Mouse (Mus musculus) spleen, postnatal 10 days (tissue): ENCODE results near the gene Tcl1b3.
"Not testable (repeated sequence)": the region's sequence is repeated elsewhere in the genome, so short reads cannot be mapped to it uniquely, and the experiment has no call there.

Experiments
- DNase-seq, 2 experiments: peaks; one replicate each; pipeline ENCODE4 v3.0.0; 2021 to 2022; ENCODE audit warnings: low spot score in 2 of 2

Tcl1b3 gene

DNA sequence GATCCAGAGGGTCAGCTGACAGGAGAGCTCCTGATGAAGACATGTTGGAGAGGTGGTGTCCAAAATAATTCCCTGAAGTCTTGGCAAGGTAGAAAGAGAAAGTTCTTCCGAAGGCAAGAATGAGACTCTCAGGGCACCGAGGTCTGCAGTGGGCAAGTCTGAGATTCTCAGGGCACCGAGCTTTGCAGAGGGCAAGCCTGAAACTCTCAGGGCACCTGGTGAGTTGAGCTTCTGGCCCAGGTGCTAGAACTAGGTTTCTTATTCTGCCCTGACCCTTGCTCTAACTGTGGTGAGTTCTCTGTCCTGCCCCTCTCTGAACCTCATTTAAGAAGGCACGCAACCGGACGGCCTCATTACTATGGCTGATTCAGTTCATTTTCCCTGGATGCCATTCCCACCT is at the start of gene Tcl1b3:
Gene Tcl1b3 (plus strand): TSS at position 301 of the 400 bp plus-strand sequence.
- DNase-seq = not testable (repeated sequence)

DNA sequence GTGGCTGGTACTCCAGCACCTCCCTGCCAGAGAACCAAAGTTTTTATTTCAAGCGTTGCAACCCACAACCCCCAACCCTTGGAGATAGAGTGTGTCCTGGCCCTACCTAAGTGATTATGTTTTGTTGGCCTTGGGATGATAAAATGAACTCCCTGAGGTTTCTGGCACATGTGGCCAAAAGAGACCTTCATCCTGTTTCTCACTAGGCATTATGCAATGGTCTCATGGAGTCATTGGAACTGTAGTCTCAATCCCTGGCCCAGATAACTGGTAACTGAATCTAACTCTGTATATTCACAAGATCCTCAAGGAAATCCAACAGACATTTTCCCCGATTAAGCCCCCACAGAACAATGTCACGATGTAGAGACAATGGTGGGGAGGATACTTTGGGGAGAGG is 47.7 kb upstream of the Tcl1b3 start:
- no peak for DNase-seq

DNA sequence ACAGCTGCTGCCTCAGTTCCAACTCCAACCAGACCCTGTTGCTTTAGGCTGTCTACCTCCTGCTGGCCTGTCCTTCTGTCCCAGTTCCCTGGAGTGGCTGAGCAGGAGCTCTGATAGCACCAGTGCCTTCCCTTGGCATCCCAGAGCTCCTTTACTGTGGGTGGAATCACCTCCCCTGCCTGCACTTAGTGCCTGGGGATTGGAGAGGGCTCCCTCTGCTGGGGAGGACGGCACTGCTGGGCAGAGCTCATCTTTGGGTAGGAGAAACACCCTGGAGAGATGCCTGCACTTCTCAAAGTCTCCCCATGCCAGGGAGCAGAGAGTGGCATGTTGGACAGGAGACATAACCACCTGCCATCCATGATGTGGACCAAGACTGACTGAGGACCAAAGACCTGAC is 45.9 kb upstream of the Tcl1b3 start:
- DNase-seq = not testable (repeated sequence)

DNA sequence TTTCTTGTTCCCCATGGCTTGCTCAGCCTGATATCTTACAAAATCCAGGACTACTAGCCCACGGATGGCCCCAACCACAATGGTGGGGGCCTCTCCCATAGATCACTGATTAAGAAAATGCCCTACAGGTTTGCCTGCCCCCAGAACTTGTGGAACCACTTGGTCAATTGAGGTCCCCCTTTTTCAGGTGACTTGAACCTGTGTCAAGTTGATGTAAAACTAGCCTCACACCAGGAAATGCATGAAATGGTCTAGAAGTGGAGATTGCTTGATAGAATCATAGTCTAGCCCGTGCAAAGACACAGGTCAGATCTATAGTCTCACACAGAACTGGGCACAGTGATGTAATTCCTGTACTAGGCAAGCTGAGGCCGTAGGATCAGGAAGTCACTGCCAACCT is 45.1 kb upstream of the Tcl1b3 start, which contains the start of gene Tcl1b2:
Gene Tcl1b2 (plus strand): TSS at position 301 of the 400 bp plus-strand sequence.
- no peak for DNase-seq

DNA sequence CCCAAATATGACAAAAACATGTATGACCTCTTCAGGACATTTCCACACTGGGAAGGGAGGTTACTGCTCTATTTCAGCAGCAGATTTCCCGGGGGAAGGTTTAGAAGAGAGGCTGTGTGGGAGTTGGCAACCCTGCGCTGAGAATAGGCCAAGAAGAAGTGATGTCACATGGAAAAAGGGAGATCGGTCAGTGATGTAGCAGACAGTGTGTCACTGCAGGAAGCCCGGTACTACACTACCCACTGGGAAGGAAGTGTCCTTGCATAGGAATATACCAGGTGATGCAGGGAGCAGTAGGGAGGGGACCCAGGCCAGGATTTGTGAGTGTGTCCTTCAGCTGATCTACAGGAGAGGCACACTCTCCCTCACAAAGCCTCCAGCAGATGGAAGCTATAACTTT is 35.6 kb upstream of the Tcl1b3 start:
- DNase-seq = not testable (repeated sequence)

DNA sequence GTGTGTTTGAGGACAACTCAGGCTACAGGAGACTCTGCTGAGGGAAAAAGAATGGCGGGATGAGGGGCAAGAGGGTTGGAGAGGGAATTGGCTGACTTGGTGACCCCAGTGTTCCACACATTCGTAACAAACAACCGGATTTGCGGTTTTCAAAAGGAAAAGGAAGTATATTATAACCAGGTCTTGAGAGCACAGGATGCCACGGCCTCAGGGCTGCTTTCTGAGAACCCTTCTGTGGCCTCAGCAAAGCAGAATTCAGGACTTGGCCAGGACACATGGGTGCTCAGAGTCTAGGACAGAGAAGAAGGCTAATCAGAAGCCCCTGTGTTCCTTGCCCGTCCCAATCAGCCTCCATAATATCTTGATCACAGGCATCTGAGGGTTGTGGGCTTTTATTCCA is 32.0 kb upstream of the Tcl1b3 start:
- no peak for DNase-seq

DNA sequence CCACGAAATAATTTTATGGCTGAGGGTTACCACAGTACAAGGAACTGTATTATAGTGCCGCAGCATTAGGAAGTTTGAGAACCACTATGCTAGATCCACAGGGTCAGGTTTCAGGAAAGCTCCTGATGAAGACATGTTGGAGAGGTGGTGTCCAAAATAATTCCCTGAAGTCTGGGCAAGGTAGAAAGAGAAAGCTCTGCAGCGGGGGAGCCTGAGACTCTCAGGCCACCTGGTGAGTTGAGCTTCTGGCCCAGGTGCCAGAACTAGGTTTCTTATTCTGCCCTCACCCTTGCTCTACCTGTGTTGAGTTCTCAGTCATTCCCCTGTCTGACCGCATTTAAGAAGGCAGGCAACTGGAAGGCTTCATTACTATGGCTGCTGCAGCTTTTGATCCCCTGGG is 31.5 kb upstream of the Tcl1b3 start, which contains the start of gene Tcl1b1:
Gene Tcl1b1 (plus strand): TSS at position 301 of the 400 bp plus-strand sequence.
- DNase-seq = no peak

DNA sequence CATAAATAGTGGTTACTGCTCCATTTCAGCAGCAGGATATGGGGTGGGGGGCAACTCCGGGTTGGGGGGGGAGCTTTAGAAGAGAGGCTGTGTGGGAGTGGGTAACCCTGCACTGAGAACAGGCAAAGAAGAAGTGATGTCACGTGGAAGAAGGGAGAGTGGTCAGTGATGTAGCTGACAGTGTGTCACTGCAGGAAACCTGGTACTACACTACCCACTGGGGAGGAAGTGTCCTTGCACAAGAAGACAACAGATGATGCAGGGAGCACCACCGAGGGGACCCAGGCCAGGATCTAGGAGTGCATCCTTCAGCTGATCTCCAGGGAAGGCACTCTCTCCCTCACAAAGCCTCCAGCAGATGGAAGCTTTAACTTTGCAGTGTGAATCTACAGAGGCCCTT is 24.1 kb upstream of the Tcl1b3 start:
- DNase-seq = no peak

DNA sequence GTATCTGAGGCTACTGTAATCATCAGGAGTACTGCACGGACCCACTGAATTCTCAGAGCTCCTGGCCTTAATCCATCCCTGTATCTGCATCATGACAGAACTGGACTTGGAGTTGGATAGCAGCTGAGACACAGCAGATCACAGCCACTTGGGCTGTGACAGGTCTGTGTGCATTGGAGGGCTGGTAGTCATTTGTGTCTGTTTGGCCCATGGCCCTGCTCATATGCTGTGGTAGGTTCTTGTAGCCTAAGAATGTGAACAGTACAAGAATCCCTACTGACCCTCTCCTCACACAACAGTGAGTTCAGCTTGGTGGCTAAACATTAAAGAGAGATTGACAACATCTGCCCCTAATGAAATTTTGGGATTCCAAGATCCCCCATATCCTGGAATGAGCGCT is 17.5 kb upstream of the Tcl1b3 start:
- no peak for DNase-seq

- peak; percentile 59 to 78 for DNase-seq
These were observed 16.5 kb upstream of the Tcl1b3 start for GRCm38 (mm10) chr12:105174318-105174717.

GRCm38 (mm10) chr12:105176044-105176443 is 14.8 kb upstream of the Tcl1b3 start, which contains the start of gene Tcl1b5:
TSS of gene Tcl1b5 (plus strand) at chr12:105176344.
- DNase-seq = not testable (repeated sequence)

GRCm38 (mm10) chr12:105181040-105181644 is 9.7 kb upstream of the Tcl1b3 start:
- DNase-seq = not testable (repeated sequence)

DNA sequence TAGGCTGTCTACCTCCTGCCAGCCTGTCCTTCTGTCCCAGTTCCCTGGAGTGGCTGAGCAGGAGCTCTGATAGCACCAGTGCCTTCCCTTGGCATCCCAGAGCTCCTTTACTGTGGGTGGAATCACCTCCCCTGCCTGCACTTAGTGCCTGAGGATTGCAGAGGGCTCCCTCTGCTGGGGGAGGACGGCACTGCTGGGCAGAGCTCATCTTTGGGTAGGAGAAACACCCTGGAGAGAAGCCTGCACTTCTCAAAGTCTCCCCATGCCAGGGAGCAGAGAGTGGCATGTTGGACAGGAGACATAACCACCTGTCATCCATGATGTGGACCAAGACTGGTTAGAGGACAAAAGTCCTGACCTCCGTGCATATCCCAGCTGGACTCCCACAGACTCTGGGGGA is 1.9 kb upstream of the Tcl1b3 start:
- peak in 1 of 2 experiments; percentile 34 for DNase-seq

DNA sequence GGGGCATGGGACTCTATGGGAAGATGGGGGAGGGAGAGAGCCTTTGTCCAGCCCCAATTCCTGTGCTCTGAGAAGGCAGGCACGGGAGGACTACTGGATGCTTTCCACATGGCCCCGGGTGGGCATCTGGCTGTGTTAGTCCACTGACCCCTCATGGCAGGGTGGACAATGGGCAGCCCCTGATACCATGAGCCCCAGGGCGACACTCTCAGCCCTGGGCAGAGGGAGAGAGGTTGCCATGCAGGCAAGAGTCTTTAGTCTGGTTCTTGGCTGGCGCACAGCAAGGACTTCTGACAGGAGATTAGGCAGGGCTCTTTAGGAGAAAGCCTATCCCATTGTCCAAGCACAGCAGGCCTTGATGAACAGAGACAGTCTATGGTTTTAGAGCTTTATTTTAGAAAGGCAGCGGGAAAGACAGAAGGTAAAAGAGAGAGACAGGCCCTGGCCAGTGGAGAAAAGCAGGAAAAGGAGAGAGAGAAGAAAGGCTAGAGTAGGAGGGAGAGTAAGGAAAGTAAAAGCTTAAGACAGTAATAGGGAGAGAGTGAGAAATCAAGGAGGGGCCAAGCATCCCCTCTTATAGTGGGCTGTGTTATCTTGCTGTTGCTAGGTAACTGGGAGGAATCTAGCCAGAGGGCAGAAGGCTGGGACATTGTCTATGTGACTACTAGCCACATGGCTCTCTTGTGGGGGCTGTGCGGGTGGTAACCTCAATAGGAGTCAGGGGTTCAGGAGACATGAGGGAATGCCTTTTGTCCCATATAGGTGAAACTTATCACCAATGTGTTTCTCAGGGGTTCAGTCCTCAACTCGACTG is 9.0 kb downstream of the Tcl1b3 start:
- DNase-seq = not testable (repeated sequence)

GRCm38 (mm10) chr12:105201657-105202056 is 10.8 kb downstream of the Tcl1b3 start, which contains the start of gene Tcl1b4:
TSS of gene Tcl1b4 (plus strand) at chr12:105201957.
- not testable (repeated sequence) for DNase-seq

- DNase-seq = no peak
These were observed 16.2 kb downstream of the Tcl1b3 start for GRCm38 (mm10) chr12:105207071-105207470.

- no peak for DNase-seq
These were observed 17.6 kb downstream of the Tcl1b3 start for GRCm38 (mm10) chr12:105208441-105208840.

GRCm38 (mm10) chr12:105209231-105209630 is 18.4 kb downstream of the Tcl1b3 start:
- DNase-seq = no peak

DNA sequence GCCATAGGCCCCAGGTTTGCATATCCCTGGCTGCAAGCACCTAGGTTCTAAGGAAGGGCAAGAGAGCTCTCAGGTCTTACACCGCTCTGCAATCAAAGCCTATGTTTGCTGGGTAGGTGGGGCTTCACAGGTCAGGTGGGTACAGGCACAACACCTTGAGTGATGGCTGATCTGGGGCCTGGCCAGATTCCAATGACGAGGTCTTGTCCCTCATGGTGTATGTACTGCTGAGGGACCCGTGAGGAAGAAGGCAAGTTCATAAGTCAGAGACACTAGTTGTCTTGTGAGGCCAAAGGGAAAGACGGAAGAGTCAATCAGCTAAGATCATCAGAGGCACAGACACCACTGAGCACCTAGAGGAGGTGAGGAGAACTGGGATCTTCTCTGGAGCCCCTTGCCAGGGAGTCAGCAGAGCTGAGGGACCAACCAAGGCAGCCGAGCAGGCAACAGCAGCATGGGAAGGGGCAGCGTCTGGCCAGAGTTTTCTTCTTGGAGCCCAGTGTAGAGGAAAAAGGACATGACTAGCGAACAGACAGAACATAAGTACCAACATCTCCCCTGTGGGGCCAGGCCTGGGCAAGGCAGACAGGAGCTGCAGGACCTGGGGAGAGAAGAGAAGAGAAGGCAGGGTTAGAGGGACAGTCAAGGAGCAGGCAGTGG is 26.4 kb downstream of the Tcl1b3 start:
- no peak for DNase-seq

DNA sequence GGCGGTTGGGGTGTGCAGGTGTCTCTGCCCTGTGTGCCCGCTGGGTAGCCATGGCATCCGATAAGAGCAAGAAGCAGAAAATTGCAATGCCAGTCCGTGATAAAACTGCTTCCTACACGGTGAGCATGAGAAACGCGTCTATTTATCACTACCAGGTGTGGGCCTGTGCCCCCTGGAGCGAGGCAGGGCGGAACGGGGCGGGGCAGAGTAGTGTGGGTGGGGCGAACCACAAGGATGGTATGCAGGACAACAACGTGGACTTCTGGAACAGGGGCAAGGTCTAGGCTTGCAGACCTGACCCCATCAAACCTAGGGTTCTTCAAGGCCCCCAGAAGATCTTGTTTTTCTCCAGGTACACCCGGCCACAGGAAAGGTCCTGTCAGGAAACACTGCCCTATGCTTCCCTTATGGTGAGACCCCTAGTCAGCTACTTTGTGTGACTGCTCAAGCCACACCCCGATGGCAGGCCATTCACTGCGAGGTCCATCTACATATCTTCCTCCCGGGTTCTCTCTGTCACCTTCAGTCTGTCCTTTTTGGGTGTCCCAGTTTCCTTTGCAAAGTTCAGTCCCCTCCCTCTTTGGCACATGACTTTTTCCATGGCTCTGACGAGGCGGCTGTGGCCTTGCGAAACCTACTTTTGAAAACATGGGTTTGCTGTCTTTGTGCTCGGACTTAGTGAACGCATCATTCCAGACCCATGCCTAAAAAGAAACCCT is 31.9 kb downstream of the Tcl1b3 start, which contains the start of gene Tcl1:
Gene Tcl1 (minus strand): TSS at position 193 of the 719 bp plus-strand sequence.
- no peak for DNase-seq

DNA sequence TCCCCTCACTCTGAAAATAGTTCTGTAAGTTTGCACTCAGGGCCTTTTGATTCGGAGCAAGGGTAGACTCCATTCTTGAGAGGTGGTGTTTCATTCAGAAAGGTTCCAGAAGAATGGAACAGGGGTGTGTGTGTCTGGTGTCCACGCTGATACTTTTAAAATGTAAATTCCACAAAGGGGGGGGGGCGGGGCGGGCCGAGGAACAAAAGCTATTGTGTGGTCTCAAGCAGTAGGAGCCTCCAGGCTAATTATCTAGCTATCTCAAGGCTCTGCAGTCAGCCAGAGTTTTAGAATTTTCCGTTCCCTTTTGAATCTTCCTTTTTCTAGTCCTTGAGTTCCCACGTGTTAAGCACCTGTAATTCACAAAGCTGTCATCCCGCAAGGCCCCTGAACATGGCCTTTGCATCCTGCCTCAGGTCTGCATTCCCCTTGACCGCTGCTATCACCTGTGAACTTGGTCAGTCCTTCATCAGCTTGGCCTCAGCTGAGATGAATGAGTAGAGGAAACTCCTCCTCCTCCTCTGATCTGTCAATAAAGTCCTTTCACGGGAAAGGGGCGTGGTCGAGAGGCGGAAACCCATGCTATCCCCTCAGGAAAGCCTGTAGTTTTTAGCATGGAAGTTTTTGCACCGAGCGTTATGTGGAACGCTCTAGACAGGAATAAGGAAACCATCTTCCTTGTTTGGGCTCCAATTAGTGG is 33.9 kb downstream of the Tcl1b3 start:
- DNase-seq = no peak
